Mouse (Mus musculus) embryonic fibroblast, embryonic 13.5 days (primary cell): ENCODE data around the gene Col4a4. TPM values are rescaled to one million over a fixed set of nuclear protein-coding genes. Genes with fewer than 3 reads are reported as not detected.

ENCODE experiments used
- H3K27ac ChIP-seq: 2 replicates; pipeline ENCODE4 v1.5.1; 2012; ENCODE audit warnings: low read length, control low read depth, inconsistent platforms; ENCODE audit not compliant: insufficient read depth
- H3K4me1 ChIP-seq: 2 replicates; pipeline ENCODE4 v1.6.1; 2011; ENCODE audit warnings: low read length; ENCODE audit not compliant: control insufficient read depth, insufficient read depth
- H3K4me3 ChIP-seq: 2 replicates; pipeline ENCODE4 v1.5.1; 2011; ENCODE audit warnings: mild to moderate bottlenecking, control low read depth, low read length; ENCODE audit not compliant: insufficient read depth
- CTCF ChIP-seq: IDR thresholded peaks from 2 replicates; pipeline ENCODE4 v1.5.1; 2011; ENCODE audit warnings: mild to moderate bottlenecking, control low read depth, low read length, moderate library complexity, borderline replicate concordance; ENCODE audit not compliant: insufficient read depth
- POLR2A ChIP-seq: IDR thresholded peaks from 2 replicates; pipeline ENCODE4 v1.6.1; 2011; ENCODE audit warnings: low read depth, mild to moderate bottlenecking, control low read depth, low read length, moderate library complexity
- polyA plus RNA-seq: library from polyadenylated mRNA; stranded (reverse); fragments of >200 nt; gene quantifications from 2 replicates; pipeline ENCODE4 v1.2.4, GENCODE M21; 2011; ENCODE audit warnings: low read depth; ENCODE audit not compliant: missing spikeins, insufficient read length

Col4a4 gene
- polyA plus RNA-seq, 1 experiment = 0.09 TPM

- Histone ChIP-seq H3K27ac (no peak overlapping the region), H3K4me3 (no peak overlapping the region), H3K4me1 (peaks cover 3% of the 10 kb centered on the region)
- TF ChIP-seq CTCF (no peak), POLR2A (no peak)
These were observed 178.9 kb downstream of the Col4a4 start for GRCm38 (mm10) chr1:82407786-82408185.

Other genes with a start within 250 kb of the Col4a4 start
- gene Col4a3, start 72 bp upstream of the Col4a4 start, polyA plus RNA-seq = 0.09 and 0.63 TPM in 2 replicates
- gene Mff, start 138.0 kb upstream of the Col4a4 start, polyA plus RNA-seq = 131 and 150 TPM in 2 replicates
- gene Tm4sf20, start 181.6 kb upstream of the Col4a4 start, polyA plus RNA-seq = not detected in 2 replicates
- not detected in 2 replicates for gene Gm47791, start 184.4 kb upstream of the Col4a4 start, polyA plus RNA-seq